Mouse (Mus musculus): ENCODE data around the gene Pml.
"Not testable (repeated sequence)": the region's sequence is repeated elsewhere in the genome, so short reads cannot be mapped to it uniquely, and the experiment has no call there.

Pml gene

GRCm38 (mm10) chr9:58271551-58271950, 22.0 kb upstream of the Pml start:
- DNase-seq (ENCODE audit: low read depth, low spot score): not testable (repeated sequence)

- no peak for DNase-seq (ENCODE audit: low read depth, low spot score)
Measured at GRCm38 (mm10) chr9:58271109-58271508, 21.5 kb upstream of the Pml start.

GRCm38 (mm10) chr9:58270081-58270480, 20.5 kb upstream of the Pml start:
- DNase-seq (ENCODE audit: low read depth, low spot score): no peak

- peak; percentile 81 for DNase-seq (ENCODE audit: low read depth, low spot score)
Measured at GRCm38 (mm10) chr9:58268384-58269313, 19.1 kb upstream of the Pml start.

GRCm38 (mm10) chr9:58267046-58267445, 17.5 kb upstream of the Pml start:
- no peak for DNase-seq (ENCODE audit: low read depth, low spot score)

- DNase-seq (ENCODE audit: low read depth, low spot score): no peak
Measured at GRCm38 (mm10) chr9:58266571-58267011, 17.0 kb upstream of the Pml start.

GRCm38 (mm10) chr9:58265368-58265767, 15.8 kb upstream of the Pml start:
- no peak for DNase-seq (ENCODE audit: low read depth, low spot score)

GRCm38 (mm10) chr9:58262507-58262906, 12.9 kb upstream of the Pml start:
- DNase-seq (ENCODE audit: low read depth, low spot score): no peak

GRCm38 (mm10) chr9:58255704-58256685, 6.4 kb upstream of the Pml start:
- DNase-seq (ENCODE audit: low read depth, low spot score): no peak

- no peak for DNase-seq (ENCODE audit: low read depth, low spot score)
Measured at GRCm38 (mm10) chr9:58255105-58255504, 5.5 kb upstream of the Pml start.

- not testable (repeated sequence) for DNase-seq (ENCODE audit: low read depth, low spot score)
Measured at GRCm38 (mm10) chr9:58253805-58254122, 4.2 kb upstream of the Pml start.

GRCm38 (mm10) chr9:58253033-58253804, 3.6 kb upstream of the Pml start, which contains the start of gene Stoml1:
Gene Stoml1 (plus strand): TSS chr9:58253164.
- DNase-seq (ENCODE audit: low read depth, low spot score): peak; percentile 93

GRCm38 (mm10) chr9:58250730-58251129, 1.1 kb upstream of the Pml start:
- not testable (repeated sequence) for DNase-seq (ENCODE audit: low read depth, low spot score)

- no peak for DNase-seq (ENCODE audit: low read depth, low spot score)
Measured at GRCm38 (mm10) chr9:58250322-58250721, 736 bp upstream of the Pml start.

- no peak for DNase-seq (ENCODE audit: low read depth, low spot score)
Measured at GRCm38 (mm10) chr9:58248746-58249413, 706 bp downstream of the Pml start.

GRCm38 (mm10) chr9:58247064-58247759, 2.4 kb downstream of the Pml start:
- peak; percentile 83 for DNase-seq (ENCODE audit: low read depth, low spot score)

- DNase-seq (ENCODE audit: low read depth, low spot score): no peak
Measured at GRCm38 (mm10) chr9:58246083-58246591, 3.4 kb downstream of the Pml start.

- DNase-seq (ENCODE audit: low read depth, low spot score): no peak
Measured at GRCm38 (mm10) chr9:58243696-58244095, 5.9 kb downstream of the Pml start.

- no peak for DNase-seq (ENCODE audit: low read depth, low spot score)
Measured at GRCm38 (mm10) chr9:58242696-58243095, 6.9 kb downstream of the Pml start.
